Mouse (Mus musculus) MEL (cell line): ENCODE data around the gene Pradc1. TPM values are rescaled to one million over a fixed set of nuclear protein-coding genes. Genes with fewer than 3 reads are reported as not detected.
A peak's percentile ranks its signal among the peaks of the same experiment; 100 is the strongest.

Experiments
- DNase-seq: peaks from one replicate; pipeline ENCODE4 v3.0.0; 2011; ENCODE audit warnings: low read depth, low spot score
- H3K27ac ChIP-seq: 2 replicates; pipeline ENCODE4 v1.5.1; 2012; ENCODE audit warnings: low read depth, mild to moderate bottlenecking, control low read depth, low read length, moderate library complexity; ENCODE audit not compliant: control insufficient read depth
- H3K27me3 ChIP-seq, 2 experiments: fragments of 150-350 bp in 1 of 2; sonication (generic) in 1 of 2; 2 replicates each; pipeline ENCODE4 v1.6.1; 2012; ENCODE audit warnings: low read length in 2 of 2, mild to moderate bottlenecking in 2 of 2, improper control_type of control experiment in 1 of 2, moderate library complexity in 1 of 2; ENCODE audit not compliant: insufficient read depth in 2 of 2, control insufficient read depth in 1 of 2
- H3K36me3 ChIP-seq, 2 experiments: 2 replicates each; pipeline ENCODE4 v1.6.1; 2012 to 2014; ENCODE audit warnings: low read length in 2 of 2, improper control_type of control experiment in 1 of 2, inconsistent platforms in 1 of 2, mild to moderate bottlenecking in 1 of 2; ENCODE audit not compliant: insufficient read depth in 2 of 2, control insufficient read depth in 1 of 2
- H3K4me1 ChIP-seq, 2 experiments: fragments of 150-350 bp in 1 of 2; sonication (generic) in 1 of 2; 2 replicates each; pipeline ENCODE4 v1.6.1; 2012; ENCODE audit warnings: low read length in 2 of 2, improper control_type of control experiment in 1 of 2, mild to moderate bottlenecking in 1 of 2; ENCODE audit not compliant: insufficient read depth in 2 of 2, control insufficient read depth in 1 of 2
- H3K4me3 ChIP-seq, 2 experiments: fragments of 150-350 bp in 1 of 2; sonication (generic) in 1 of 2; 2 replicates each; pipeline ENCODE4 v1.5.1; 2012; ENCODE audit warnings: low read depth in 2 of 2, low read length in 2 of 2, mild to moderate bottlenecking in 2 of 2, moderate library complexity in 2 of 2, control low read depth in 1 of 2, improper control_type of control experiment in 1 of 2; ENCODE audit not compliant: control insufficient read depth in 1 of 2, insufficient read depth in 1 of 2
- H3K79me2 ChIP-seq: 2 replicates; pipeline ENCODE4 v1.6.1; 2012; ENCODE audit warnings: mild to moderate bottlenecking, low read length, moderate library complexity; ENCODE audit not compliant: control insufficient read depth, poor library complexity, insufficient read depth
- H3K9ac ChIP-seq: 2 replicates; pipeline ENCODE4 v1.6.1; 2012; ENCODE audit warnings: low read depth, mild to moderate bottlenecking, control low read depth, low read length, moderate library complexity; ENCODE audit not compliant: control insufficient read depth, poor library complexity, severe bottlenecking
- H3K9me3 ChIP-seq: fragments of 150-350 bp; sonication (generic); replicated peaks from 2 replicates; pipeline ENCODE4 v1.6.1; 2012; ENCODE audit warnings: mild to moderate bottlenecking, low read length, improper control_type of control experiment, moderate library complexity; ENCODE audit not compliant: insufficient read depth
- BHLHE40 ChIP-seq: IDR thresholded peaks from 2 replicates; pipeline ENCODE4 v1.6.1; 2012; ENCODE audit warnings: low read depth, mild to moderate bottlenecking, inconsistent platforms, low read length, improper control_type of control experiment, borderline replicate concordance
- CTCF ChIP-seq, 3 experiments: IDR thresholded peaks in 2 of 3; conservative IDR thresholded peaks in 1 of 3; 2 replicates each; pipeline ENCODE4 v1.5.1; 2011 to 2012; ENCODE audit warnings: low read length in 3 of 3, low read depth in 2 of 3, mild to moderate bottlenecking in 2 of 3, improper control_type of control experiment in 1 of 3, inconsistent platforms in 1 of 3, mixed read lengths in 1 of 3, moderate library complexity in 1 of 3; ENCODE audit not compliant: control insufficient read depth in 1 of 3, insufficient read depth in 1 of 3, poor library complexity in 1 of 3, severe bottlenecking in 1 of 3
- ETS1 ChIP-seq: IDR thresholded peaks from 2 replicates; pipeline ENCODE4 v1.6.1; 2012; ENCODE audit warnings: low read depth, mild to moderate bottlenecking, inconsistent platforms, low read length, improper control_type of control experiment, moderate library complexity
- MYB ChIP-seq: IDR thresholded peaks from 2 replicates; pipeline ENCODE4 v1.6.1; 2011; ENCODE audit warnings: mild to moderate bottlenecking, low read depth, low read length, improper control_type of control experiment
- MYC ChIP-seq: IDR thresholded peaks from 2 replicates; pipeline ENCODE4 v1.6.1; 2011; ENCODE audit warnings: low read depth, mild to moderate bottlenecking, low read length, improper control_type of control experiment, moderate library complexity
- NELFE ChIP-seq: IDR thresholded peaks from 2 replicates; pipeline ENCODE4 v1.6.1; 2011; ENCODE audit warnings: low read depth, low read length, improper control_type of control experiment
- POLR2AphosphoS2 ChIP-seq: IDR thresholded peaks from 2 replicates; pipeline ENCODE4 v1.6.1; 2011; ENCODE audit warnings: low read length, improper control_type of control experiment
- RAD21 ChIP-seq: IDR thresholded peaks from 2 replicates; pipeline ENCODE4 v1.6.1; 2011; ENCODE audit warnings: mild to moderate bottlenecking, low read depth, low read length, improper control_type of control experiment
- SMC3 ChIP-seq: IDR thresholded peaks from 2 replicates; pipeline ENCODE4 v1.6.1; 2011; ENCODE audit warnings: low read depth, low read length, improper control_type of control experiment
- TBP ChIP-seq: IDR thresholded peaks from 2 replicates; pipeline ENCODE4 v1.8.0; 2011; ENCODE audit warnings: low read depth, low read length, improper control_type of control experiment
- ZC3H11A ChIP-seq: IDR thresholded peaks from 2 replicates; pipeline ENCODE4 v1.6.1; 2012; ENCODE audit warnings: low read depth, mild to moderate bottlenecking, inconsistent platforms, low read length, improper control_type of control experiment
- polyA plus RNA-seq, 2 experiments: library from polyadenylated mRNA; stranded (reverse) in 1 of 2; unstranded in 1 of 2; fragments of >175 nt in 1 of 2; fragments of >200 nt in 1 of 2; gene quantifications; 2 replicates each; pipeline versions ENCODE4 v1.2.1 to v1.2.4; 2012; ENCODE audit warnings: low replicate concordance in 2 of 2, low read depth in 1 of 2; ENCODE audit not compliant: insufficient read length in 2 of 2, insufficient read depth in 1 of 2, missing spikeins in 1 of 2
- total RNA-seq: library from RNA; depleted of rRNA; stranded (reverse); fragments of 300-350 nt; gene quantifications from 2 replicates; pipeline ENCODE4 v1.2.3, GENCODE M21; 2012; rRNA removed

Pradc1 gene
- total and polyA plus RNA-seq, 3 experiments, result 33.6 to 47.9 TPM; not detected in 1

DNA sequence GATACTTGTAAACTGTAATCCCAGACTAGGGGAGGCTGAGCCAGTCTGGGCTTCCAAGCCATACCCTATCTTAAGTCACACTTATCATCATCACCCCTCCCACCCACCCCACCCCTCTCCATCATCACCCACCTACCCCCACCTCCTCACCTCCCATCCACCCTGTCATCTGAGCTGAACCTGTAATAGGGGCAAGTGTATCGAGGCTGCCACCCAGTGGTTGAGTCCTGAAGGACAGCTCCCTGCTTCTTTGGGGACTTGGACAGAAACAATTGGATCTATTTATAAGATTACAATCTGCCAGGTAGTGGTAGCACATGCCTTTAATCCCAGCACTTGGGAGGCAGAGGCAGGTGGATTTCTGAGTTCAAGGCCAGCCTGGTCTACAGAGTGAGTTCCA lies 54.6 kb downstream of the Pradc1 start:
- no peaks in the 10 kb centered on the region for H3K79me2 ChIP-seq
- H3K9ac ChIP-seq, result no peak overlapping the region
- H3K27ac ChIP-seq, result no peak overlapping the region
- no peak for TF ChIP-seq MYB
- TF ChIP-seq NELFE, result no peak
- TF ChIP-seq RAD21, result peak; percentile 72
- no peak for TF ChIP-seq POLR2AphosphoS2
- no peak for TF ChIP-seq ETS1
- TF ChIP-seq SMC3, result peak; percentile 78
- TF ChIP-seq BHLHE40, result no peak
- TF ChIP-seq TBP, result no peak
- TF ChIP-seq MYC, result no peak
- TF ChIP-seq ZC3H11A, result peak; percentile 59
- peak; percentile 57 to 87 (median 79) for TF ChIP-seq CTCF (IDR thresholded peaks at IDR 0.05 in 2 of 3, conservative IDR thresholded peaks at IDR 0.05 in 1 of 3; ENCODE audit: control insufficient read depth in 1 of 3, insufficient read depth in 1 of 3, low read depth in 2 of 3, low read length in 3 of 3, poor library complexity in 1 of 3, severe bottlenecking in 1 of 3)
- TF ChIP-seq, all 39 proteins: peak for 4
- Histone ChIP-seq H3K4me3 (no peak overlapping the region), H3K4me1 (no peaks in the 10 kb centered on the region), H3K9me3 (no peaks in the 10 kb centered on the region), H3K36me3 (no peaks in the 10 kb centered on the region), H3K27me3 (no peaks in the 10 kb centered on the region; a peak in 1 of 4 replicates)
- peak; percentile 59 for DNase-seq

Other genes with a start within 250 kb of the Pradc1 start
- 1.8 and 2.0 TPM in 2 replicates for gene Sfxn5, start 118.5 kb downstream of the Pradc1 start, total RNA-seq
- gene Sfxn5, start 118.5 kb downstream of the Pradc1 start, polyA plus RNA-seq, result 1 to 10 TPM in 1 of 2 experiments, not detected in 1; 3.0 TPM
- 3.1 and 3.3 TPM in 2 replicates for gene Rab11fip5, start 77.3 kb downstream of the Pradc1 start, total RNA-seq
- gene Rab11fip5, start 77.3 kb downstream of the Pradc1 start, polyA plus RNA-seq, result 1 to 10 TPM in 1 of 2 experiments, not detected in 1; 8.5 TPM
- gene Noto, start 28.1 kb downstream of the Pradc1 start, total RNA-seq, result not detected in 2 replicates
- not detected for gene Noto, start 28.1 kb downstream of the Pradc1 start, polyA plus RNA-seq
- 82.5 and 102 TPM in 2 replicates for gene Smyd5, start 20.0 kb downstream of the Pradc1 start, total RNA-seq
- gene Smyd5, start 20.0 kb downstream of the Pradc1 start, polyA plus RNA-seq, result 100 to 1,000 TPM in 1 of 2 experiments, not detected in 1; 113 TPM
- gene Cct7, start 456 bp downstream of the Pradc1 start, total RNA-seq, result 660 and 731 TPM in 2 replicates
- 100 to 1,000 TPM; 222 to 660 TPM for gene Cct7, start 456 bp downstream of the Pradc1 start, polyA plus RNA-seq
- 0.04 TPM in 1 of 2 replicates, not detected in the other for gene Fbxo41, start 51.0 kb upstream of the Pradc1 start, total RNA-seq
- gene Fbxo41, start 51.0 kb upstream of the Pradc1 start, polyA plus RNA-seq, result under 1 TPM in 1 of 2 experiments, not detected in 1; 0.01 TPM
- gene Egr4, start 61.6 kb upstream of the Pradc1 start, total RNA-seq, result not detected in 2 replicates
- not detected for gene Egr4, start 61.6 kb upstream of the Pradc1 start, polyA plus RNA-seq
- 8.8 and 9.0 TPM in 2 replicates for gene Alms1, start 135.6 kb upstream of the Pradc1 start, total RNA-seq
- 10 to 100 TPM in 1 of 2 experiments, 1 to 10 TPM in 1; 7.5 to 47.3 TPM for gene Alms1, start 135.6 kb upstream of the Pradc1 start, polyA plus RNA-seq